Comparison of ENCODE assay signal across 9 mouse cellular contexts in the genomic region with DNA sequence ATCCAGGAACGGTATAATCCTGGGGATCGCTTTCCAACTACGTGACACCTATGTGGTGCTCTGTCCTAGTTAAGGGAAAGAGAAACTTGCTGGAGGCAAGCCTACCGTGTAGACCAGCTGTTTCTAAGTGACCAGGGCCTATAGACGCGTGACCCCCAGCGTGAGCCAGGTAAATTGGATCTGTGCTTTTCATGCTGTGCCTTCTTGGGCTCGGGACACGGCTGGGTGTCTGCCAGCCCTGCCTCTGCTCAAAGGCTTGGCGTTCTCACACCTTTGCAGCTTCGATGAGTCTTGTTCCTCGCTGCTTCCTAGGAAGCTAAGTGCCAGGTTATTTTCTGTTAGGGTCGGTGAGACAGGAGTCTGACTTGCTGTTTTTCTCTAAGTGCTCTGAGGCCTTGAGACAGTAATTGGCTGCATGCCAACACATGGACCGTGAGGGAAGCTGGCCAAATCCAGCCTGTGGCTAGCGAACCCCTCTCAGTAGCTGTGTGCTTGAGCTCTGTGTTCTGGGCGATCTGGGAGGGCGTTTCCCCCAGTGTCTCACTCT.
DNase-seq lines count a peak whose midpoint lies in the region; ATAC-seq and TF ChIP-seq lines count a peak whose summit lies in the region.
"Had no signal": no experiment of that assay in that cellular context is flagged by ENCODE, and none has a peak within 500 bp of the region (broad histone marks: within the 10 kb centered on the region; RNA-seq: fewer than 3 reads in every experiment).

No protein-coding gene starts in this region.

- H3K4me1 ChIP-seq in liver, postnatal 0 days (ENCODE audit: insufficient read depth): 0 out of 2 replicates have a peak, but pooled peaks cover 3% of the 10 kb centered on the region
- no peaks in the 10 kb centered on the region for H3K4me1 ChIP-seq in liver, embryonic 11.5 days (replicated peaks; ENCODE audit: control insufficient read depth, insufficient read depth, low read length)
- H3K4me1 ChIP-seq in midbrain, embryonic 15.5 days: peaks cover 13% of the 10 kb centered on the region

- no peaks in the 10 kb centered on the region for H3K9me3 ChIP-seq in liver, postnatal 0 days (ENCODE audit: low read length)
- no peaks in the 10 kb centered on the region for H3K9me3 ChIP-seq in liver, embryonic 11.5 days (ENCODE audit: control insufficient read depth, low read length)
- H3K9me3 ChIP-seq in midbrain, embryonic 15.5 days: no peaks in the 10 kb centered on the region

- no peak for ATAC-seq in liver, postnatal 0 days
- no peak for ATAC-seq in liver, embryonic 11.5 days (replicated peaks; ENCODE audit: low FRiP score)
- 0 out of 2 replicates have a peak, but pooled peaks have one; percentile 24 for ATAC-seq in midbrain, embryonic 15.5 days (replicated peaks)
- no peak for ATAC-seq in erythroid progenitor cell, adult 5-6 weeks (replicated peaks; ENCODE audit: low FRiP score, poor library complexity, severe bottlenecking)

- H3K27me3 ChIP-seq in liver, postnatal 0 days (ENCODE audit: insufficient read depth, low read length): no peaks in the 10 kb centered on the region
- H3K27me3 ChIP-seq in liver, embryonic 11.5 days (replicated peaks; ENCODE audit: control insufficient read depth, insufficient read depth, low read length): no peaks in the 10 kb centered on the region
- no peaks in the 10 kb centered on the region for H3K27me3 ChIP-seq in midbrain, embryonic 15.5 days (replicated peaks)

- H3K9ac ChIP-seq in liver, postnatal 0 days (replicated peaks): no peak overlapping the region
- no peak overlapping the region for H3K9ac ChIP-seq in liver, embryonic 11.5 days (ENCODE audit: low read depth, low read length)
- H3K9ac ChIP-seq in midbrain, embryonic 15.5 days: no peak overlapping the region

- H3K4me2 ChIP-seq in liver, postnatal 0 days (ENCODE audit: low read depth, low read length): no peak overlapping the region
- H3K4me2 ChIP-seq in liver, embryonic 11.5 days: no peak overlapping the region
- H3K4me2 ChIP-seq in midbrain, embryonic 15.5 days: no peak overlapping the region

- no peak overlapping the region for H3K27ac ChIP-seq in liver, postnatal 0 days (ENCODE audit: low read depth)
- H3K27ac ChIP-seq in liver, embryonic 11.5 days (ENCODE audit: low read depth, low read length): no peak overlapping the region
- 0 out of 2 replicates have a peak overlapping the region, but pooled peaks have one; percentile 10 for H3K27ac ChIP-seq in midbrain, embryonic 15.5 days
- H3K27ac ChIP-seq: left cerebral cortex, adult 2 months had no signal

- no peak for TF ChIP-seq EP300 in liver, postnatal 0 days (IDR thresholded peaks at IDR 0.05; ENCODE audit: low read depth)

- WGBS in liver, postnatal 0 days (ENCODE audit: insufficient replicate concordance): 73% methylated on average over 17 of the region's 17 CpGs
- WGBS in liver, embryonic 11.5 days: 74% methylated on average over 17 of the region's 17 CpGs
- 56% methylated on average over 17 of the region's 17 CpGs for WGBS in midbrain, embryonic 15.5 days

- DNase-seq in liver, postnatal 0 days: peak; percentile 21
- DNase-seq in liver, embryonic 11.5 days (ENCODE audit: low spot score): no peak
- peak; percentile 7 for DNase-seq in cerebellum, adult 8-10 months
- peak; percentile 12 for DNase-seq in gastrocnemius, postnatal 25 days
- DNase-seq in kidney, postnatal 25 days: peak; percentile 71 to 72
- no peak for DNase-seq in B cell, adult 2 months

- TF ChIP-seq CTCF in liver, postnatal 0 days (IDR thresholded peaks at IDR 0.05; ENCODE audit: low read depth): no peak

- H3K4me3 ChIP-seq in liver, postnatal 0 days (ENCODE audit: low read depth, low read length): no peak overlapping the region
- no peak overlapping the region for H3K4me3 ChIP-seq in liver, embryonic 11.5 days (ENCODE audit: low read depth, low read length)
- H3K4me3 ChIP-seq in midbrain, embryonic 15.5 days: no peak overlapping the region
- H3K4me3 ChIP-seq: left cerebral cortex, adult 2 months had no signal

- H3K36me3 ChIP-seq in liver, postnatal 0 days (replicated peaks; ENCODE audit: insufficient read depth, low read length): no peaks in the 10 kb centered on the region
- no peaks in the 10 kb centered on the region for H3K36me3 ChIP-seq in liver, embryonic 11.5 days (ENCODE audit: control insufficient read depth, insufficient read depth, low read length)
- no peaks in the 10 kb centered on the region for H3K36me3 ChIP-seq in midbrain, embryonic 15.5 days (replicated peaks)

Comparison
In these comparisons a context has a peak if more than half of its experiments do, and no peak if none do; other contexts are left out.
1. DNase-seq: peak in liver, postnatal 0 days (single experiment), cerebellum, adult 8-10 months (single experiment), gastrocnemius, postnatal 25 days (single experiment) and kidney, postnatal 25 days (2 of 2); none in liver, embryonic 11.5 days (single experiment) and B cell, adult 2 months (0 of 2).